Mouse (Mus musculus): ENCODE measurements around the gene Ppif. TPM values are rescaled to one million over a fixed set of nuclear protein-coding genes. Genes with fewer than 3 reads are reported as not detected.

The Ppif gene
- polyA plus RNA-seq, 1 experiment = not detected

- WGBS = 62% methylated on average over 7 of the region's 7 CpGs
- Histone ChIP-seq H3K27ac (ENCODE audit: insufficient read depth, low read depth, low read length) (no peak overlapping the region), H3K4me1 (ENCODE audit: control insufficient read depth, insufficient read depth, low read length) (peaks cover 35% of the 10 kb centered on the region), H3K4me3 (ENCODE audit: insufficient read depth, low read depth, low read length) (no peak overlapping the region)
- TF ChIP-seq POLR2A (IDR thresholded peaks at IDR 0.05; ENCODE audit: insufficient read depth, low read depth, low read length) = no peak
- no peak for TF ChIP-seq CTCF (IDR thresholded peaks at IDR 0.05; ENCODE audit: insufficient read depth, low read depth, low read length)
Observed at GRCm38 (mm10) chr14:25747996-25748756, 54.2 kb downstream of the Ppif start.

- WGBS = 60% methylated on average over 13 of the region's 13 CpGs
- no peak for TF ChIP-seq POLR2A (IDR thresholded peaks at IDR 0.05; ENCODE audit: insufficient read depth, low read depth, low read length)
Observed at GRCm38 (mm10) chr14:25749143-25749909, 55.4 kb downstream of the Ppif start.

More at GRCm38 (mm10) chr14:25749143-25749909, 55.4 kb downstream of the Ppif start:
- Histone ChIP-seq H3K4me1 (ENCODE audit: control insufficient read depth, insufficient read depth, low read length) (peaks cover 35% of the 10 kb centered on the region), H3K27ac (ENCODE audit: insufficient read depth, low read depth, low read length) (no peak overlapping the region), H3K4me3 (ENCODE audit: insufficient read depth, low read depth, low read length) (no peak overlapping the region)

Other genes with a start within 250 kb of the Ppif start
- gene Zmiz1, start 235.0 kb upstream of the Ppif start, polyA plus RNA-seq (2012; ENCODE audit: insufficient read depth, insufficient read length, low replicate concordance, missing spikeins) = 98.3 TPM in 1 of 2 replicates, not detected in the other
- gene Zcchc24, start 74.9 kb downstream of the Ppif start, polyA plus RNA-seq (2012; ENCODE audit: insufficient read depth, insufficient read length, low replicate concordance, missing spikeins) = not detected in 2 replicates
- not detected in 2 replicates for gene Anxa11, start 148.0 kb downstream of the Ppif start, polyA plus RNA-seq (2012; ENCODE audit: insufficient read depth, insufficient read length, low replicate concordance, missing spikeins)
- not detected in 2 replicates for gene Plac9a, start 208.9 kb downstream of the Ppif start, polyA plus RNA-seq (2012; ENCODE audit: insufficient read depth, insufficient read length, low replicate concordance, missing spikeins)
- gene Tmem254a, start 233.5 kb downstream of the Ppif start, polyA plus RNA-seq (2012; ENCODE audit: insufficient read depth, insufficient read length, low replicate concordance, missing spikeins) = not detected in 2 replicates
- not detected in 2 replicates for gene Cphx1, start 244.2 kb downstream of the Ppif start, polyA plus RNA-seq (2012; ENCODE audit: insufficient read depth, insufficient read length, low replicate concordance, missing spikeins)